Mouse (Mus musculus) ovary, postnatal 14 days (tissue): ENCODE results near the gene Hyal2.

Experiments
- DNase-seq: peaks from one replicate; pipeline ENCODE4 v3.0.0; 2022; ENCODE audit warnings: low spot score

The Hyal2 gene

GRCm38 (mm10) chr9:107590773-107591060 lies 23.0 kb downstream of the Hyal2 start:
- DNase-seq = no peak

DNA sequence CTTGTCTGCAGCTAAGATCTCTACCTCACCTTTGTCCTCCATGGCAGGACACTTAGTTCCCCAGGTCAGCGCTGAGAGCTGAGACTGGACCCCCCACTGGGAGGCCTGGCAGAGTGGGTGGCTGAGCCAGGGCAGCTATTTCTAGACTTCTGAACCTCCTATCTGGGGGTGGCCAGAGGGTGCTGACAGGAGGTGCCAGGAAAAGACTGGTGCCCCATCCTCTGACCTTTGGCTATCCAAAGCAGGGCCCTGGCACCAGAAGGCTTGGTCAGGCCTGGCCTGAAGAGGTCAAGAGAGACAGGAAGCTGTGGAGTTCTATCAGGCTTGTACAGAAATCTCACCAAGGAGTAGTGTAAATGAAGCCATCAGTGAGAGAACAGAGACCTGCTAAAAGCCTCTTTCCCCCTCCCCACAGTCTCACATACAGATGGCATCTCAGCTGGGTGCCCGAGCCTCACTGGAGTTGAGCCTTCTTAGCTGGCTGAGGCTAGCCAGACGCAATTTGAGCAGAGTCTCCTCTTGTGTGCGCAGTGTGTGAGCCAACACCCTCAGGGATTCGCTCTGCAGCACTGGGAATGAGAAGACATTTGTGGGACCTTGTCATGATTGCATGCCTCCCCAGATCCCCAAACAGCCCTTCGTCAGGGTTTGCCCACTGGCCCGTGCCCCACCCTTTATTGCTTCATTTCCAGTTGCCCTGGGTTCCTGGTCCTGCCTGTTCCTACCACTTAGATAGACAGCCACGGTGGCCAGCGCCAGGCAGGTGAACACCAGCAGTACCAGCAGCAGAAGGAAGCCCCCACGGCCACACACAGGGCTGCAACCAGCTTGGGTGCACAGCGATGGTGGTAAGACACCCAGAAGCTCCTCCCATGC lies 25.6 kb downstream of the Hyal2 start:
- DNase-seq = no peak

DNA sequence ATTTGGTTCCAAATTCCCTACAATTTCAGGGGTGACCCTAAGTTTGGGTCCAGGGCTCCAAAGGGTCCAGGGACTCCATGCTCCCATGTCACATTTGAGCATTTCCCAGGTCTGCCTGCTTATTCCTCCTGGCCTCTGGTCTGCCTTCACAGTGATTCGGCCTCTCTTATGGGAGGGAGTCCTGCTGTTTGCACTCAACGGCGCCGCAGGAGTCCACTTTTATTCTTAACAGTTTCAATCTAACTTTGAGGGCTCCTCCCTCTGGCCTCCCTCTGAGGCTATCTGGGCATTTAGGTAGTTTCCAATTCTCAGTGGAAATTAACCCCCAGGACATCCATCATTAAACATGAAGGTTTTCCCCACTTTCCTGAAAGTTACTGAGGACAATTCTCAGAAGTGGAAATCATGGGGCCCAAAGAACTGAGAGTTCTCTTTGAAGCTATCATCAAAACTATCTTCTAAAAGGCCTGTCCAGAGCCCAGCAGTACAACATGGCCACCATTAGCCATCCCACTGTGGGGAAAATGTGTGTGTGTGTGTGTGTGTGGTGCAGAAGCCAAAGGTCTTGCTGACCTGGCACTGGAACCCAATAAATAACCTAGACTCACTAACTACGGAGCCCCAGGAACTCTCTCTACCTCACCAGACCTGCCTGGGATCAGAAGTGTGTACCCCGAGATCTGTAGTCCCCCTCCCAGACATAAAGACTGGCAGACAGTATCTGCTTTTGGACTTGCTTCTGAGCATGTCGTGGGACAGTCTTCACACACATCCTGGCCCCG lies 26.7 kb downstream of the Hyal2 start:
- no peak for DNase-seq

DNA sequence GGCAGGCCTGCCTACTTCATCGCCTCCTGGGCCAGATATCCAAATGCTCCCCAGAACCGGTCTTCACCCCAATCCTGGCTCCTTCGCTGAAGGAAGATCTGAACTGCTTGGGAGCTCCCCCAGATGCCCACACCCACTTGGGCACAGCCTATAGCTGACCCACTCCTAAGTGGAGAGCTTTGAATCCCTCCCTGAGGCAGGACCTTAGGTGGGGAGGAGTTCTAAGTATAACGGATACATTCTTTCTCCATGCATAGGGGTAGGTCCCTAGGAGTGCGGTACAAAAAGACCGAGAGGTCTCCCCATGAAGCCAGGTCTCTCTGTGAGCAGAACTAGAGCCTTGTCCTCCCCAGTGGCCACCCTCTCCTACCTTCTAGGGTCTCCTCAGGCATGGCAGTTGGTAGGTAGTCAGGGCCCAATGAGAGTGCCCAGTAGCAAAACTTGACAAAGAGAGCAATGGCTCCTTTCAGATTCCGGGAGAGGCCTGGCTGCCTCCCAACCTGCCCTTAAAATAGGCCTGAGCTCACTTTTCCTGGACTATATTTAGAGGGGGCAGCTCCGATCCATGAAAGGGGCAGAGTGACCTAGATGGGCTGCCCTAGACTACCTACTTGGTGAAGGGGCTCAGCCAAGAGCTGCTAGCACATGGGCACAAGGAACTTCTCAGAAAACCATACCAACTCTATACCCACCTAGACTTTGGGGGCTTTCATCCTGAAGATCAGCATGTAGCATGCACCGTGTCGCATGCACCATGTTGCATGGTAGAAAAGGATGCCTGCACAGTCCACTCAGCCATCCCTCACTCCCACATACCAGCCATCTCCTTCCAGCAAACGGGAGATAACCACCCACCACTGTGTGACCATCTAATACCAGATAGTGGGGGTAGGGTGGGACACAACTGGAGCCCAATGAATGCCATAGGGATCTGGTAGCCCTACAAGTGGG lies 29.1 kb downstream of the Hyal2 start:
- no peak for DNase-seq

DNA sequence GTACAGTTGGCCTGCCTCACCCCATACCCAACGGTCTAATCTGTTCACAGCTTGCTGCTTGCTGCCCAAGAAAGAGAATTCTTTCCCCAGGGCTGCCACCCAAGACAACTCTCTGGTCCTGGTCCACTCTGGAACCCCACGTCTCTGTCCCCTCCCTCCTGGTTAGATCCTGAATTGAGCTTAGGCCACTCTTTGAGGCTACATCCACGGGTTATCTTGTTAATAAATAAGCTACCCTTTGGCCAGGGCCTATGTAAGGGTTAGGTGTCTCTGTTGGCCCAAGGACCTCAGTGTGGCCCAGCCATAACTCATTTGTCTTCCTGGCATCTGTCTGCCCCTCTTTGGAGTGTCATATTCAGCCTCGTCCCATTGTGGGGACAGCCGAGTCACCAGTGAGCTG lies 30.6 kb downstream of the Hyal2 start:
- no peak for DNase-seq

DNA sequence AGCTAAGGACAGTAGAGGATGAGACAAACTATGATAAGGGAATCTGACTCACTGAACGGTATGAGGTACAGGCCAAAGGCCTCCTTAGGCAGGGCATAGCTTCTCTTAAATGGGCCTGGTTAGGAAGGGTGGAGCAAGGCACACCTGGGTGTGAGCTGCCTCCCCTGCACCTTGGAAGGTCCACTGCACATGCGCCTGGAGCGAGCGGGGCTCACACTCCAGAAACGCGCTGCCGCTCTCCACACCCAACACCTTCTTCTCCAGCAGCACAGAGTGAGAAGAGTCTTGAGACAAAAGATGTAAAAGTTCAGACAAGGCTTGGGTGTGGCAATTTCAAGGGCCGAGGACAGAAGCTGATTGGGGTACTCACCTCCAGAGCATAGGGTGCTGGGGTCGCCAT lies 31.7 kb downstream of the Hyal2 start:
- DNase-seq = no peak

- no peak for DNase-seq
Measured at GRCm38 (mm10) chr9:107599842-107600241, 32.1 kb downstream of the Hyal2 start.

DNA sequence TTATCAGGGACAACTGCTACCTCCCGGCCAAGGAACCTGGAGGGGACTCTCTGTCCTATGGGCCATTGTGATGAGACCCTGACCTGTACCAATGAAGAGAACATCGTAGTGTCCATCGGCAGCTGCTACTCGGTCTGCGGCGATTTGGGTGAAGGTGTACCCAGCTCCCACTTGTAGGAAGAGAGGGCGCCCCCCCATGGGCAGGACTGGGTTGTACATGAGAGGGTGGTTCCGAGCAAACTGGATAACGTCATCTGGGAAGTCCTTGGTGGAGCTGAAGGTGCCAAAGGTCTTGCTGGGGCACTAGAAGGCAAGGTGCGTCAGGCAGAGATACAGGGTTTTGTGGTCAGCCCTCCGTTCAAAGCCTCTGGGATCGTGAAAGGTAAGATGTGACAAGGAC lies 33.0 kb downstream of the Hyal2 start:
- no peak for DNase-seq

DNA sequence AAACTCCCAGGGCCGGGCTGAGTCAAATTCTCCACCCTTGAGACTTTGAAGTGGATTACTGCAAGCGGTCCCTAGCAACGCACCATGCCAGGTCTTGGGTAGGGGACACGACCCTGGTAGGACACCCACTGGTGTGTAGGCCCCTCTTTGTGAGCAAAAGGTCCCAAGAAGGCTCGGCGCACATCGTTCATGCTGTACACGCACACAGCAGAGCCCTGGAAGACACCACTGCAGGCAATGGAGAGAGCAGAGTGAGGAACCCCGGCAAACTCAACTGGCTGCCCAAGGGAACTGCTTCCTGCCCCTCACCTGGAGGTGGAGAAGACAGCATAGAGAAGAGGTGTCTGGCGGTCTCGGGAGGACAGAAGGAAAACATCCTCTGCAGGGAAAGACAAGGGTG lies 33.5 kb downstream of the Hyal2 start:
- DNase-seq = no peak

DNA sequence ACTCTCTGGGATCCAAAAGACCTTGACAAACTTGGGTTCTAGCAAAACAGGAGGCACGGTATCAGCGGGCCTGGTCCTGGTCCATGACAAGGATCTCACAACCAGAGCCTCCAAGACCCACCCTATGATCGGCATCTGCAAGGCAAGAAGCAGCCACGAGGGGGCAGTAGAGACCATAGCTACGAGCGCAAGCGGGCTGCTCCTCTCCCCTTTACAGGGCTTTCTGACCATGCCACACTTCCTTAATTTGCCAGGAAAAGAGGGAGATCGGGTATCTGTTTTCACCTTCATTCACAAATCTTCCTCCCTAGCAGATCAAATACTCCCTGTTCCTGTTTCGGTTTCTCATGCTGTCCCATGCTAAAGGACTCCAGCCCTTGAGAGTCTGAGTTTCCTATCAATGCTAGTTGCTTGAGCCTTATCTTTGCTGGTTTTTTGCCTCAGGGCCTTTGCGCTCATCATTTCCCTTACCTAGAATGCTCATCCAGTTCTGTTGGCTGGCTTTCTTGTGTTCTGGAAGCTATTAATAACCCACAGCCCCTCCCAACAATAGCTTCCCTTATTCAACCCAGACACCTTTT lies 34.4 kb downstream of the Hyal2 start:
- DNase-seq = peak; percentile 97

DNA sequence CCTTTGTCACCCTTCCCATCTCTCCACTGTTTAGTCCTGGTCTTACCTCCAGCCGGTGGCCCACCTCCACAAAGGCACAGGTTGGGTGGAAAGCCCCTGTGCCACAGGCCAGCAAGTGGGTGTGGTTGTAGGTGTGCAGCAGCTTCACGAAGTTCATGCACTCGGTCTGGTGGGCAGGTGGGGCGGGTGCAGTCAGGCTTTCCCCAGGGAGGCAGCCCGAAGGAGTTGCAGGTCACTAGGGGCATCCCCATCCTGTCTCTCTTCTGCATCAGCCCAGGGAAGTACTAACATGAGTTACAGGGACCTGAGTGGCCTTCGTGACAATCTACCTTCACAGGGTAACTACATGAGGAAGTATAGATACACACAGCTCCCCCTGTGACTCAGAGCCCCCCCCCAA lies 35.5 kb downstream of the Hyal2 start:
- DNase-seq = no peak

- no peak for DNase-seq
Measured at GRCm38 (mm10) chr9:107605041-107605661, 37.4 kb downstream of the Hyal2 start.

GRCm38 (mm10) chr9:107606591-107606990 lies 38.8 kb downstream of the Hyal2 start:
- DNase-seq = no peak

DNA sequence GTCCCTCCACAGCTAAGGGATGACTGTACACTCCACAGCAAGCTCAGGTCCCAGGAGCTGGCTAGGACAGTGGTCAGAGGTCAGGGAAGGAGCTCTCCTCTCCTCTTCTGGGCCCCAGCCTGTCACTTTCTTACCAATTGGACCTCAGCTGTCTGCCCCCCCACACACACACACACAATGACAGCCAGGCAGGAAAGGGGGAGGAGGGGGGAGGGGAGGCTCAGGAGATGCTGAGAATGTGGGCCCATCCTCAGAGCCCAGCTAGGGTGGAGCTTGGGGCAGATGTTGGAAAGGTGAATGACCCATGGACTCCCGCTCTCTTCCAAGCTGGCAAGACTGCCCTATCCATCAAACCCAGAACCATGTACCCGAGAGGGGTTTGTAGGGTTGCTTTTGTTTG lies 39.3 kb downstream of the Hyal2 start:
- no peak for DNase-seq

DNA sequence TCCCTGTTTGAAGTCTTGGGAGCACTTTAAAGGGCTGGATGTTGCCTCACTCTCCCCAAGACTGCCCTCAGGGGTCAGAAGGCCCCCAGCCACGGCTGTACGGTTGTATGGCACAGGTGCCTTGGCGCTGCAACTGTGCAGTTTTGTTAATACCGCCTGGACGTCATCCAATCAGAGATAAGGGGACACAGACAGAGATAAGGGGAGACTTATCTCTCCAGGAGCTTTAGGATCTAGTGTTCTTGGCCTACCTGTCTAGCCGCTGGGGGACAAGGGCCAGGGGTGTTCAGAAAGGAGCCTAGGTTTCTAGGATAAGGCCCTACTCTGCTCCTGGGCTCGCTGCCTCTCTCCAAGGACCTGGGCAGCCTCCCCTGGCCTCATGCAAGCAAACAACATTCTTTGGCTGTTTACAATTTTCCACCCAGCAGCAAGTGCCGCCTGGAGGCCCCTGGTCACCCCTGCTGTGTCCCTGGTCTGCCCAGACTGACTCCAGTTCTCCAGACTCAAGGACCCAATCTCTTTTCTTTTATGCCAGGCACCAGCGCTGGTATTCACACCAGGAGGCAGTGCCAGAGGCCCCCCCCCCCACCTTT lies 40.0 kb downstream of the Hyal2 start:
- DNase-seq = no peak

DNA sequence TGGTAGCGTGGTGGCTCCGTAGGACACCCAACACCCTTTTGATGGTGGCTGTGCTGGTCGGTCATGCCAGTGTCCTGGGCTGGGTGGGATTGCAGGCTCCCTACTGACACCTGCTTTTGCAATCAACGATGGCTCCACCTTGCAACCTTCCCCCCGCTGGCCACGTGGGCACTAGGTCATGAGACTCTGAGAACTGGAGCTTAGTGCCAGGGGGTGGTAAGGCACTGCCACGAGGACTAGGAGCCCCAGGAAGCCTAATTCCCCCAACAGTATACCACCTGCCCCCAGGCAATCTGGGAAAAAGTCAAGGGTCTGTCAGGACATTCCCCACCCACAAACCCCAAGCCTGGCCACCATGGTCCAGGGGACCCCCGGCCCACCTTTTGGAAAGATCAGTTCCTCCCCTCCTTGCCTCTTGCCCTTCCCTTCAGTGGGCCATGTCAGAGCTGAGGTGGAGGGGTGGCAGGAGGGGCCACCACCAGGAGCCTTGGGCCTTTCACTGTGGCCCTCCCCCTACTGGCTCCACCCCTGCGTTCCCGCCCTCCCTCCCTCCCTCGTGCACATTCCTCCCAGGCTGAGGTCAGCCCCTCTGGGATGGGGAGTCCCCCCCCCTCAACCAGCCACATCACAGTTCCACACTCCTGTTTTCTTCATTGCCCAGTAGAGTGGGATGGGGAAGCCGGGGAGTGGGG lies 41.1 kb downstream of the Hyal2 start, which contains the start of gene Sema3b:
Sema3b (minus strand) TSS at position 489 of the 692 bp plus-strand sequence.
- no peak for DNase-seq

- DNase-seq = no peak
Measured at GRCm38 (mm10) chr9:107609433-107609830, 41.7 kb downstream of the Hyal2 start.

DNA sequence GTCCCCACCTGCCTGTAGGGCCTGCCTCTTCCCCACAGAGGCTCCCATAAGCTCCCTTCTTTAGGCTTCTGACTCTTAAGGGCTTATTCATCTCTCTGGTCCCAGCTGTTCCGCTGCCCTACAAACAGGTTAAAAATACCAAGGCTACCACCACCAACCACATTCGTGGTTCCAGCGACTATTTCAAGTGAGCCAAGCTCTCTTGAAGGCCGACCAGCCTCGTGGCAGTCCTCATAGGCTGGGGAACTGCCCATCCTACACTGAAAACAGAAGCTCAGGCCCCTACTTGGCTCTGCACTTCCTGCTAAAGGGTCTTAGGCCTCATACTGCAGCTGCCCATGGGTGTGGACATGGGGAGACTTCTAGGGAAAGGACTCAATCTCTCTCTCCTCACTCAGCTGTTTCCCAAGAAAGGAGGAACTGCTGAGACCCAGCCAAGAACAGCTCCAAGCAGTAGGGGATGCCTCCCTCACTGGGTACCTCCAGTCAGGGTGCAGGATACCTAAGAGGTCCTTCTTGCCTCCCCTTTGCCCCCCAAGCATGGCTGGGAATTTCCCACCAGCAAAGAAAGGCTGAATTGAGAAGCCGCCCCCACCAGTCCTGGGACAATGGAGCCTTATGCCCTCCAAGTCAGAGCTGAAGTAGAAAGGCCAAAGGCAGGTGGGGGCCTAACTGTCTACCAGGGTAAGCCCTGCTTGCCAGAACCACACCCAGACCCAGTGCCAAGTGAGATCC lies 43.9 kb downstream of the Hyal2 start:
- no peak for DNase-seq

DNA sequence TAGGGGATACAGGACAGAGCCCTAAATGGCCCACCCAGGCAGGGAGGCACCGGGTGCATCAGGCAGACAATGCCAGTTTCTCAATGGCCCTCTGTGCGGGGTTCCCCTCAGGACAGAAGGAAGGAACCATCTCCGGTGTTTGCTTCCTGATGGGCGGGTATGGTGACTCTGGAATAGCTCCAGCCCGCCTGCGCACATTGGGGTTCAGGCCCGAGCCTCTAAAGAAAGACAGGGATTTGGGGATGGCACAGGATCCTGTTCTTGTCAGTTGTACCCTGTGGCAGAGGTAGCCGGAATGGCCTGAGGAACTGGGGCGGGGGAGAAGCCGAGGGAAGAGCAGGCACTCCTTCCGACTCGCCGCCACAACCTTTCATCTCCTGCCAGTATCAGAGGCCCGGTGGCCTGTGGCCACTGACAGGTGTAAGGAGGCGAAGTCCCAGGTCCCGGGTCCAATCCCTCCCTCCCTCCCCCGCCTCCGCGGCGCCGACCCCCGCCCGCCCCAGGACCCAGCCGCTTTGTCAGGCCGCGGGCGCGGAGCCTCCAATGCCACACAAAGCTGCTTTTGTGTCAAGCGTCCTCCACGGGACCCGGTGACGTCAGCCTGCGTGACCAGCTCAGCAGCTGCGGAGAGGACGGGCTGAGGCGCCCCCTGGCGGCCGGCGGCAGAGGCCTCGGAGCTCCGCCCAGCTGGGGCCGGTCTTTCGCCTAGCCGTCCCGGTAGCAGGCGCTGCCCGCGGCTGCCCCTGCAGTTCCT lies 44.6 kb downstream of the Hyal2 start:
- peak; percentile 98 for DNase-seq
